Mouse (Mus musculus) T-helper 1 cell (primary cell): ENCODE results near the gene Olfr325.

ENCODE experiments used
- in situ Hi-C: fragments of 300-600 bp; cut with MboI, MseI; formaldehyde crosslinking; loops from one replicate; pipeline ENCODE4 v1.15.1; 2025; ENCODE audit warnings: high pct_unique_total_duplicates

Gene Olfr325

DNA sequence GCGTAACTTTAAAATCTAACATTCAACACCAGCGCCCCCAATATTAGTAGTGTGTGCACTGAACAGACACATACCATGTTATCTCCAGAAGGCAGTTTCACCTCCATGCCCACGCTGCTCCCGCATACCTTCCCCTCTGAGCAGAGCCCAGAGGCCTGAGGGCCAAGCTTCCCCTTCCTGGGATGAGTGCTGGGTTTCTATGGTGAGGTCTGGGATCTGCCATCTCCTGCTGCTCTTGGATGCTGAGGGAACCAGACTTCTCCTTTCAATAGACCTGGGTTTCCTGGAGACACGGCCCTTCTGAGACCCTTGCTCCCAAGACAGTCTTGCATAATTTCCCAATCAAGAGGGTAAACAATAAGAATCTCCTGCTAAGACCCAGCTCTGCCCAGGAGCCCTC, 52.9 kb downstream of the Olfr325 start, which contains the start of gene Olfr323:
Gene Olfr323, minus strand, starts transcription at position 101 of the 400 bp plus-strand sequence.
- in situ Hi-C loops: loop anchor here (10.0 kb wide), 1 partner anchor 226 kb away; no protein-coding TSS in a partner anchor
